Mouse (Mus musculus) C2C12 (cell line): ENCODE measurements around the gene Med12l. TPM values are rescaled to one million over a fixed set of nuclear protein-coding genes. Genes with fewer than 3 reads are reported as not detected.

Experiments
- H3K27me3 ChIP-seq: one replicate; pipeline ENCODE4 v1.6.1; 2011; ENCODE audit not compliant: control insufficient read depth, insufficient read depth, insufficient read length
- H3K36me3 ChIP-seq: one replicate; pipeline ENCODE4 v1.6.1; 2011; ENCODE audit not compliant: control insufficient read depth, insufficient read depth
- H3K4me3 ChIP-seq: one replicate; pipeline ENCODE4 v1.5.1; 2011; ENCODE audit warnings: mild to moderate bottlenecking, control low read depth; ENCODE audit not compliant: poor library complexity, insufficient read depth, severe bottlenecking
- H3K79me2 ChIP-seq: one replicate; pipeline ENCODE4 v1.6.1; 2011; ENCODE audit not compliant: control insufficient read depth, insufficient read depth
- H3K79me3 ChIP-seq: one replicate; pipeline ENCODE4 v1.6.1; 2011; ENCODE audit warnings: low read depth, control low read depth
- H3ac ChIP-seq: one replicate; pipeline ENCODE3; 2011; ENCODE audit warnings: low read depth; ENCODE audit not compliant: control insufficient read depth, insufficient read length
- CEBPB ChIP-seq: IDR thresholded peaks from one replicate; pipeline ENCODE4 v1.6.1; 2011; ENCODE audit warnings: low read depth, mild to moderate bottlenecking, control low read depth, moderate library complexity
- CTCF ChIP-seq: IDR thresholded peaks from one replicate; pipeline ENCODE4 v1.5.1; 2011; ENCODE audit not compliant: control insufficient read depth, insufficient read depth, insufficient read length
- FOSL1 ChIP-seq: IDR thresholded peaks from one replicate; pipeline ENCODE4 v1.8.0; 2011; ENCODE audit warnings: mild to moderate bottlenecking, low read length; ENCODE audit not compliant: poor library complexity, insufficient read depth, severe bottlenecking
- MAX ChIP-seq: IDR thresholded peaks from one replicate; pipeline ENCODE4 v1.6.1; 2011; ENCODE audit warnings: mild to moderate bottlenecking, control low read depth
- MYOD1 ChIP-seq: IDR thresholded peaks from one replicate; pipeline ENCODE4 v1.6.1; 2011; ENCODE audit warnings: low read depth; ENCODE audit not compliant: control insufficient read depth, insufficient read length
- MYOG ChIP-seq: IDR thresholded peaks from one replicate; pipeline ENCODE4 v1.6.1; 2011; ENCODE audit not compliant: control insufficient read depth, insufficient read length; ENCODE audit errors: extremely low read depth
- USF1 ChIP-seq: IDR thresholded peaks from one replicate; pipeline ENCODE4 v1.6.1; 2011; ENCODE audit warnings: low read depth, mild to moderate bottlenecking, control low read depth, moderate library complexity
- polyA plus RNA-seq: library from polyadenylated mRNA; unstranded; fragments of >200 nt; fragmentation: generic; extraction: Trizol; gene quantifications from one replicate; pipeline ENCODE4 v1.2.1, GENCODE M21; 2012; ENCODE audit warnings: missing spikeins

Gene Med12l
- polyA plus RNA-seq, 1 experiment: not detected

DNA sequence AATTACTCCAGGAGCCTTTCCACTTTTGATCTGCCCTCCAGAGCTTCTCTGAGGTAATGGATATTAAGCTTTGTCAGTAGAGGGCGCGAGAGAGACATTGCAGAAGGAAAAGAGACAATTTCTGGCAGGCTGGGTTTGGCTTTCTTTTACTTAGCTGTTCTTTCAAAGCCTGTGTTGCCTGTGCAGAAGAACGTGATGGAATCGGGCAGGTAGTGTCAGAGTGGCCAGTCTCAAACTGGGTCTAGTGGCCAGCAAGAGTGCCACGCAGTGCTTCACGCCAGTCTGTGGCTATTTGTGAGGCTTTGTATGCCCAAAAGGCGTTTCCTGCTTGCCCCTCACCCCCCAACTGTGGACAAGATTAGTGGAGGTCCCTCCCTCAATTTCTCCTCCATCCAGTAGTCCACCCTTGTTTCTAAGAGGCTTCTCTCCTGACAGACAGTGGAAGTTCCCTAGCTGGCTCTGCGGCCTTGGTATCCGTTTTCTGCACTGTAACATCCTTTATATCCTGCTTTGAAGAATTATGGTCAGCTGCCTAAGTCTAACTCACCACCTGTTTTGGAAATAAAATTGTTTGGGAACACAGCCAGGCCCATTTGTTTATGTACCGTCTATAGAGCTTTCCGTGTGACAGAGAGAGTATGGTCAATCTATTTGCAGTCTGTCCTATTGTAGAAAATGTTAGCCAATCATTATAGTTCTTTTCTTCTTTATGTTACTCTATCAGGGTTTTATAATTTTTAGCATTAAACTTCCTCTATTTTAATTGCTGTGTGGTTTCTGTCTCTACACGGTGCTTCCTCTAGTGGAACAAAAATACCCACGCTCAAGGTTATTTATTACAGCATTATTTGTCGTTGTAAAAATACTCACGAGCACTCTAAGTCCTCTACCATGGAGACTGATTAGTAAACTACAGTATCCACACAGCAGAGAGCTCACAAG is 22.5 kb upstream of the Med12l start:
- Histone ChIP-seq H3K4me3 (no peak overlapping the region), H3ac (no peak overlapping the region), H3K36me3 (no peaks in the 10 kb centered on the region), H3K79me2 (no peaks in the 10 kb centered on the region), H3K27me3 (no peaks in the 10 kb centered on the region), H3K79me3 (no peaks in the 10 kb centered on the region)
- TF ChIP-seq MYOG (no peak), MAX (no peak), CEBPB (no peak), CTCF (no peak), FOSL1 (no peak), MYOD1 (no peak), USF1 (no peak)

DNA sequence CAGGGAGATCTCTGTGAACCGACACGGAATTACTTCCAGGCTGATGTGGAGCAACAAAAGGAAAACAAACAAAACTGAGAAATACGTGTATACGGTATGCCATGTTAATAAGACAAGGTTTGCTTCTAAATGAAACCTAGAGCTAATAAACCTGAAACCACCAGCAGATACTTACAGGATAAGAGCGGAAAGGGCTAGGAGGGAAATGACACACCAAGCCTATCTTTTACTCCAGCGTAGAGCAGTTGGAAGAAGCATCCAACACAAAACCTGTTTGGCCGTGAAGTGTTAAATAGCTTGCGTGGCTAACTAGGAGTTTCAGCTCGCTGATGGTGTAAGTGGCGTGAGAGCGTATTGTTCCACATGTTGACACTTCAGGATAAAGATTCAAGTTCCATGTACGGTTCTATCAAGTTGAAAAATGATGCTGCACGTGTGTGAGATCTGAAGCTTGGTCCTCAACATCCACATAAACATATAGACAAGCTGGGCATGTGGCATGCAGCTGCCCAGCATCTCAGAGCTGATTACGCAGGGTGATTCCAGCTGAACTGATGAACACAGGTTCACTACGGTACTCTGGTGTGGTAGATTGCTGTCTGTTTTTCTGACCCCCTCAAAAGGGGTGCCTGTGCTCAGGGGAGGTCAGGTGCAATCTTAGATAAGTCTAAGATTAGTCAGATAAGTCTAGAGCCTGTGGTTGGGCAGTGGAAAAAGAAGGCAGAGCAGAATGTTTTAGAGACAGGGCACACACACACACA is 21.6 kb upstream of the Med12l start:
- no peaks in the 10 kb centered on the region for H3K79me3 ChIP-seq
- H3K27me3 ChIP-seq: no peaks in the 10 kb centered on the region
- H3ac ChIP-seq: no peak overlapping the region
- H3K4me3 ChIP-seq: no peak overlapping the region
- no peaks in the 10 kb centered on the region for H3K79me2 ChIP-seq
- no peaks in the 10 kb centered on the region for H3K36me3 ChIP-seq
- TF ChIP-seq USF1: no peak
- TF ChIP-seq CEBPB: no peak
- TF ChIP-seq FOSL1: no peak
- TF ChIP-seq MAX: no peak

DNA sequence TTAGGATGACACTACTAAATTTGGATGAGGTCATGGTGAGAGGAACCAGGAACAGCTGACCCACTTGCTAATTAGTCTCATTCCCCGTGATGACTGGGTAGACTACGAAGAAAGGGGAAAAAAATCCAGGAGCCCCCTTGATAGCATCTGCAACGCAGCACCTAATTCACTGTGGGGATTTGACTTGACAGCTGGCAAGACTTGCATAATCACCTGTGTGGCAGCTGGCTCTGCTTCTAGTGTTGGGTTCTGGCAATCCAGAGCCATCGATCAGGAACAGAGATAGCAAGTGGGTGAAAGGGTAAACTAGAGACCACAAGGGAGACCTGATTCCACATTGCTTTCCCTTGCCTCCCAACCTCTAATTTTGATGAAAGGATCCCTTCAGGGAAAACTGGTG is 19.8 kb upstream of the Med12l start:
- Histone ChIP-seq H3K79me3 (no peaks in the 10 kb centered on the region), H3K4me3 (no peak overlapping the region), H3K79me2 (no peaks in the 10 kb centered on the region), H3K36me3 (no peaks in the 10 kb centered on the region), H3ac (no peak overlapping the region), H3K27me3 (no peaks in the 10 kb centered on the region)
- TF ChIP-seq USF1: no peak
- no peak for TF ChIP-seq CTCF
- no peak for TF ChIP-seq MAX
- no peak for TF ChIP-seq MYOG
- no peak for TF ChIP-seq MYOD1
- TF ChIP-seq FOSL1: no peak
- no peak for TF ChIP-seq CEBPB

DNA sequence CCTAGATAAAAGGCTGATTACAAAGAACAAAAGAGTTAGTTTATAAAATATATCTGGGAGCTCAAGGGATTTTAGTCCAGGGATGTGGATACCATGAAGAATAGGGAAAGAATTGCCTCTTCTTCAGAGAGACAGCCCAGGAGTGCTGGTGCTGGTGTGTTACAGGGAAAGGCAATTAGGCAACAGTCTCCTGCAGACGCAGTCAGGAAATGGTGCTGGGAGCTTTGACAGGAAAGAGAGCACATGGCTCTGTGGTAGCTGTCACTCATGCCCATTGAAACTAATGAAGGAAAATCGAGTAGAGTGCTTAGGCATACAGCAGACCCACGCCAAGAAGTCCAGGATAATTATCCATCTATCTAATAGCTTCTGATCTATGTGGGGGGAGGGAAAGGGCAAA is 16.3 kb upstream of the Med12l start:
- no peaks in the 10 kb centered on the region for H3K79me2 ChIP-seq
- H3K36me3 ChIP-seq: no peaks in the 10 kb centered on the region
- no peaks in the 10 kb centered on the region for H3K27me3 ChIP-seq
- TF ChIP-seq MAX (no peak), USF1 (no peak), MYOD1 (no peak), MYOG (no peak), FOSL1 (no peak), CTCF (no peak), CEBPB (no peak)
- no peak overlapping the region for H3ac ChIP-seq
- no peak overlapping the region for H3K4me3 ChIP-seq
- H3K79me3 ChIP-seq: no peaks in the 10 kb centered on the region

DNA sequence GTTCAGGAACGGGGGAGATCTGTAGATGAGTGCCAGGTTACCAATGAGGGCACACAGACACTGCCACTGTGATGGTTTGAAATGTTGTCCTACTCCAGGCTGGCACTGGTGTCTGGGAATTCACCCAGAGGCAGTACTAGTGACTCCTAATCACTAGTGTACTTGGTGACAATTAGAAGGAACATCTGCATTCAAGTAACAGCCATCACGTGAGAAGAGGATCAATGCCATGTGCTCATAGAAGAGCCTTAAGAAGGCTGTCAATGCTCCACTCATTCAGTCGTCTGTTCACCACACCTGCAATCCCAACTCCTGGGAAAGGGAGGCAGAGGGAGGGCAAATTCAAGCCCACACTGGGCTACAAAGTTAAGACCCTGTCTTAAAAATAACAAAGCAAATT is 15.1 kb upstream of the Med12l start:
- Histone ChIP-seq H3K79me3 (no peaks in the 10 kb centered on the region), H3K79me2 (no peaks in the 10 kb centered on the region), H3K36me3 (no peaks in the 10 kb centered on the region), H3ac (no peak overlapping the region), H3K4me3 (no peak overlapping the region), H3K27me3 (no peaks in the 10 kb centered on the region)
- TF ChIP-seq MYOG: no peak
- no peak for TF ChIP-seq FOSL1
- no peak for TF ChIP-seq MAX
- TF ChIP-seq USF1: no peak
